Mouse (Mus musculus): ENCODE data around the gene Syngr2. TPM values are rescaled to one million over a fixed set of nuclear protein-coding genes. Genes with fewer than 3 reads are reported as not detected.
"Not testable (repeated sequence)": the region's sequence is repeated elsewhere in the genome, so short reads cannot be mapped to it uniquely, and the experiment has no call there.

The Syngr2 gene
- total RNA-seq, 2 experiments from 2014 or later: 10.1 to 10.2 TPM

GRCm38 (mm10) chr11:117780199-117780515 lies 29.3 kb upstream of the Syngr2 start:
- no peak for DNase-seq (ENCODE audit: low spot score in 2 of 2)
- intact Hi-C loops (cut with DNase I): loop anchor here (5.0 kb wide), 1 partner anchor 73 kb away; no protein-coding TSS in a partner anchor

- no peak for DNase-seq (ENCODE audit: low spot score in 2 of 2)
- intact Hi-C loops (cut with DNase I): loop anchor here (5.0 kb wide), 1 partner anchor 73 kb away; no protein-coding TSS in a partner anchor
Measured at GRCm38 (mm10) chr11:117780582-117781111, 28.8 kb upstream of the Syngr2 start.

GRCm38 (mm10) chr11:117781199-117781821 lies 28.2 kb upstream of the Syngr2 start:
- no peak for DNase-seq (ENCODE audit: low spot score in 2 of 2)
- intact Hi-C loops (cut with DNase I): loop anchor here (5.0 kb wide), 1 partner anchor 74 kb away; no protein-coding TSS in a partner anchor

- intact Hi-C loops (cut with DNase I): loop anchor here (5.0 kb wide), 1 partner anchor 75 kb away; no protein-coding TSS in a partner anchor
- no peak for DNase-seq (ENCODE audit: low spot score in 2 of 2)
Measured at GRCm38 (mm10) chr11:117781993-117782704, 27.3 kb upstream of the Syngr2 start, which contains the start of the genes Tmc8 and Tmc6. Gene Tmc8 (plus strand): TSS chr11:117782076. Gene Tmc6 (minus strand): TSS chr11:117782198.

GRCm38 (mm10) chr11:117782705-117783034 lies 26.8 kb upstream of the Syngr2 start:
- no peak for DNase-seq (ENCODE audit: low spot score in 2 of 2)
- intact Hi-C loops (cut with DNase I): loop anchor here (5.0 kb wide), 1 partner anchor 75 kb away; no protein-coding TSS in a partner anchor

- intact Hi-C loops (cut with DNase I): loop anchor here (5.0 kb wide), 1 partner anchor 76 kb away; no protein-coding TSS in a partner anchor
- no peak for DNase-seq (ENCODE audit: low spot score in 2 of 2)
Measured at GRCm38 (mm10) chr11:117783089-117783488, 26.4 kb upstream of the Syngr2 start.

- intact Hi-C loops (cut with DNase I): loop anchor here (5.0 kb wide), 1 partner anchor 76 kb away; no protein-coding TSS in a partner anchor
- no peak for DNase-seq (ENCODE audit: low spot score in 2 of 2)
Measured at GRCm38 (mm10) chr11:117783683-117784309, 25.7 kb upstream of the Syngr2 start.

GRCm38 (mm10) chr11:117786294-117786693 lies 23.2 kb upstream of the Syngr2 start:
- DNase-seq (ENCODE audit: low spot score in 2 of 2): no peak
- intact Hi-C loops (cut with DNase I): no loop called here

- intact Hi-C loops (cut with DNase I); DNase-seq (ENCODE audit: low spot score in 2 of 2): not testable (repeated sequence)
Measured at GRCm38 (mm10) chr11:117788481-117788880, 21.0 kb upstream of the Syngr2 start.

GRCm38 (mm10) chr11:117790286-117790685 lies 19.2 kb upstream of the Syngr2 start:
- intact Hi-C loops (cut with DNase I): loop anchor here (5.0 kb wide), 1 partner anchor 37 kb away; the partner anchor contains the start of genes Afmid and Tk1
- DNase-seq (ENCODE audit: low spot score in 2 of 2): no peak

- DNase-seq (ENCODE audit: low spot score in 2 of 2): no peak
- intact Hi-C loops (cut with DNase I): loop anchor here (5.0 kb wide), 1 partner anchor 36 kb away; the partner anchor contains the start of genes Afmid and Tk1
Measured at GRCm38 (mm10) chr11:117790703-117791440, 18.6 kb upstream of the Syngr2 start.

- DNase-seq (ENCODE audit: low spot score in 2 of 2): no peak
- intact Hi-C loops (cut with DNase I): loop anchor here (5.0 kb wide), 1 partner anchor 36 kb away; the partner anchor contains the start of genes Afmid and Tk1
Measured at GRCm38 (mm10) chr11:117791441-117791761, 18.1 kb upstream of the Syngr2 start.

- intact Hi-C loops (cut with DNase I): loop anchor here (5.0 kb wide), 1 partner anchor 35 kb away; the partner anchor contains the start of genes Afmid and Tk1
- no peak for DNase-seq (ENCODE audit: low spot score in 2 of 2)
Measured at GRCm38 (mm10) chr11:117792281-117792888, 17.1 kb upstream of the Syngr2 start.

- intact Hi-C loops (cut with DNase I): loop anchor here (5.0 kb wide), 1 partner anchor 33 kb away; the partner anchor contains the start of genes Afmid and Tk1
- no peak for DNase-seq (ENCODE audit: low spot score in 2 of 2)
Measured at GRCm38 (mm10) chr11:117794035-117794551, 15.4 kb upstream of the Syngr2 start.

- DNase-seq (ENCODE audit: low spot score in 2 of 2): no peak
- intact Hi-C loops (cut with DNase I): no loop called here
Measured at GRCm38 (mm10) chr11:117796954-117797353, 12.5 kb upstream of the Syngr2 start.

GRCm38 (mm10) chr11:117797511-117798159 lies 11.8 kb upstream of the Syngr2 start, which contains the start of gene 6030468B19Rik:
Gene 6030468B19Rik (plus strand): TSS chr11:117797660.
- no peak for DNase-seq (ENCODE audit: low spot score in 2 of 2)
- intact Hi-C loops (cut with DNase I): no loop called here

- DNase-seq (ENCODE audit: low spot score in 2 of 2): no peak
- intact Hi-C loops (cut with DNase I): no loop called here
Measured at GRCm38 (mm10) chr11:117798160-117798541, 11.3 kb upstream of the Syngr2 start.

- no peak for DNase-seq (ENCODE audit: low spot score in 2 of 2)
- intact Hi-C loops (cut with DNase I): no loop called here
Measured at GRCm38 (mm10) chr11:117799174-117799573, 10.3 kb upstream of the Syngr2 start.

Measured in left cerebral cortex, postnatal 36 days (tissue).